Mouse (Mus musculus) ES-E14 (cell line): ENCODE measurements around the gene Msto1. TPM values are rescaled to one million over a fixed set of nuclear protein-coding genes. Genes with fewer than 3 reads are reported as not detected.

Experiments
- DNase-seq: peaks from one replicate; pipeline ENCODE4 v3.0.0-alpha.2; 2013; ENCODE audit warnings: low read depth, low spot score
- H3K27ac ChIP-seq: 2 replicates; pipeline ENCODE4 v1.5.1; 2012; ENCODE audit warnings: low read depth, mild to moderate bottlenecking, low read length, moderate library complexity, mixed read lengths; ENCODE audit not compliant: poor library complexity, insufficient read depth, severe bottlenecking
- H3K36me3 ChIP-seq: 2 replicates; pipeline ENCODE4 v1.6.1; 2012; ENCODE audit warnings: mild to moderate bottlenecking, low read length, moderate library complexity, mixed read lengths; ENCODE audit not compliant: control insufficient read depth, poor library complexity, insufficient read depth, severe bottlenecking
- H3K4me1 ChIP-seq, 2 experiments: fragments of 150-350 bp in 1 of 2; sonication (generic) in 1 of 2; 2 replicates each; pipeline ENCODE4 v1.6.1; 2012; ENCODE audit warnings: low read length in 2 of 2, mild to moderate bottlenecking in 1 of 2, mixed read lengths in 1 of 2; ENCODE audit not compliant: control insufficient read depth in 2 of 2, insufficient read depth in 2 of 2, poor library complexity in 1 of 2
- H3K4me3 ChIP-seq, 2 experiments: fragments of 150-350 bp in 1 of 2; sonication (generic) in 1 of 2; 2 replicates each; pipeline ENCODE4 v1.5.1; 2012; ENCODE audit warnings: low read length in 2 of 2, low read depth in 1 of 2, mild to moderate bottlenecking in 1 of 2, mixed read lengths in 1 of 2; ENCODE audit not compliant: insufficient read depth in 1 of 2, poor library complexity in 1 of 2, severe bottlenecking in 1 of 2
- H3K9ac ChIP-seq: 2 replicates; pipeline ENCODE4 v1.6.1; 2012; ENCODE audit warnings: low read depth, mild to moderate bottlenecking, low read length, mixed read lengths; ENCODE audit not compliant: poor library complexity, insufficient read depth, severe bottlenecking
- H3K9me3 ChIP-seq: fragments of 150-350 bp; sonication (generic); 2 replicates; pipeline ENCODE4 v1.6.1; 2012; ENCODE audit warnings: low read depth, mild to moderate bottlenecking, low read length; ENCODE audit not compliant: control insufficient read depth, insufficient read depth
- CHD2 ChIP-seq: IDR thresholded peaks from 2 replicates; pipeline ENCODE4 v1.6.1; 2014; ENCODE audit warnings: mild to moderate bottlenecking, low read depth, low read length, inconsistent platforms
- HCFC1 ChIP-seq: IDR thresholded peaks from 2 replicates; pipeline ENCODE4 v1.6.1; 2012; ENCODE audit warnings: low read length, inconsistent platforms, borderline replicate concordance; ENCODE audit not compliant: insufficient read depth
- MAFK ChIP-seq: IDR thresholded peaks from 2 replicates; pipeline ENCODE4 v1.6.1; 2014; ENCODE audit warnings: mild to moderate bottlenecking, low read depth, low read length, inconsistent platforms; ENCODE audit not compliant: insufficient read depth
- ZC3H11A ChIP-seq: IDR thresholded peaks from 2 replicates; pipeline ENCODE4 v1.6.1; 2012; ENCODE audit warnings: low read depth, mild to moderate bottlenecking, inconsistent platforms, low read length, borderline replicate concordance
- ZNF384 ChIP-seq: IDR thresholded peaks from 2 replicates; pipeline ENCODE4 v1.6.1; 2012; ENCODE audit warnings: low read depth, low read length, inconsistent platforms
- in situ Hi-C, 2 experiments: fragments of 600-800 bp; cut with MboI; formaldehyde crosslinking; loops; one replicate each; pipeline ENCODE4 v1.15.1; 2025; ENCODE audit warnings: low sequenced_read_pairs in 2 of 2, inconsistent platforms in 1 of 2; ENCODE audit not compliant: unreplicated experiment in 2 of 2
- total RNA-seq: library from RNA; depleted of rRNA; stranded (reverse); fragments of 300-350 nt; gene quantifications from 2 replicates; pipeline ENCODE4 v1.2.3, GENCODE M21; 2012; rRNA removed

Msto1 gene
- total RNA-seq, 1 experiment = 78.3 TPM

DNA sequence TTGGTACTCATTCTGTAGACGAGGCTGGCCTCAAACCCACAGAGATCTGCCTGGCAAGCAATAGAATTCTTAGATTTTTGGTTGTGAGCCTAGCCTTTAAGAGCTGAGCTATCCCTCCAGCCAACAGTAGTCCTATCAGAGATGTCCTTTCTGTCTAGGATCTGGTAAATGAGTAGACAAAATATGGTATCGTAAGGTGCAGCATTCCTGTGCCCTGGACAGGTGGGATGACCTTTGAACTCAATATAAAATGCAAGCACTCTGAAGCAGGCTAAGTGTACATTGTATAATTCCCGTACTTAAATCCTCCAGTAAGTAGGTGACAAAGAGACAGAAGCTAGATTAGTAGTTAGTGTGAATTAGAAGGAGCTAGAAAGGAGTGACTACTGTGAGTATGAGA lies 51.7 kb downstream of the Msto1 start:
- in situ Hi-C loops = no loop called here
- Histone ChIP-seq H3K27ac (no peak overlapping the region), H3K36me3 (peaks cover 20% of the 10 kb centered on the region), H3K9ac (no peak overlapping the region), H3K4me1 (no peaks in the 10 kb centered on the region), H3K4me3 (no peak overlapping the region), H3K9me3 (no peaks in the 10 kb centered on the region)
- TF ChIP-seq HCFC1 = no peak
- no peak for TF ChIP-seq ZC3H11A
- no peak for TF ChIP-seq ZNF384
- no peak for TF ChIP-seq CHD2
- no peak for TF ChIP-seq MAFK
- DNase-seq = no peak

DNA sequence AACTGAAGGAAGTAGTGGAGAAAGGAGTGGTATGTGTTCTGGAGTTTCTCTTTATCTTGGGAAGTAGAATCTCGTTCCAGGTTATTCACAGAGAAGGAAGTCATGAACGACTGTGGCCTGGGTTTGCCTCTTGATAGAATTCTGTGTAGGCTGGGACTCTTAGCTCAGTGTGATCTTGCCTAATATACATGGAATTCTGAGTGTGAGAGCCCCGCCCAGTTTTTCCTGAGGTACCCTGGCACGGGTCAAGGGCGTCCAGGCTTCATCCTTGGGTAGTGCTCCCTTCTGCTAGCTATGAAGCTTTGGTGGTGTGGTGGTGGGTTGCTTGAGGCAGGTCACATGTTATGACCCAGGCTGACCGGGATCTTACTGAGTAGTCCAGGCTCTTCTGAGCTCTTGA lies 58.0 kb downstream of the Msto1 start:
- Histone ChIP-seq H3K4me1 (peaks cover 0 to 1% of the 10 kb centered on the region in 2 experiments; a peak in 1 of 4 replicates), H3K27ac (no peak overlapping the region), H3K36me3 (peaks cover 24% of the 10 kb centered on the region), H3K9me3 (no peaks in the 10 kb centered on the region), H3K9ac (no peak overlapping the region), H3K4me3 (no peak overlapping the region)
- in situ Hi-C loops = no loop called here
- TF ChIP-seq HCFC1 (no peak), ZNF384 (no peak), CHD2 (no peak), ZC3H11A (no peak), MAFK (no peak)
- no peak for DNase-seq

Other genes with a start within 250 kb of the Msto1 start
- 85.5 and 112 TPM in 2 replicates for gene Khdc4, start 228.2 kb downstream of the Msto1 start, total RNA-seq
- 10.7 and 18.3 TPM in 2 replicates for gene Rit1, start 197.2 kb downstream of the Msto1 start, total RNA-seq
- 12.4 and 13.9 TPM in 2 replicates for gene Syt11, start 138.8 kb downstream of the Msto1 start, total RNA-seq
- 56.3 and 58.0 TPM in 2 replicates for gene Gon4l, start 78.8 kb downstream of the Msto1 start, total RNA-seq
- gene Ash1l, start 36.6 kb upstream of the Msto1 start, total RNA-seq = 11.2 and 11.7 TPM in 2 replicates
- 168 and 185 TPM in 2 replicates for gene Dap3, start 37.2 kb upstream of the Msto1 start, total RNA-seq
- 13.3 and 14.6 TPM in 2 replicates for gene Rusc1, start 179.3 kb upstream of the Msto1 start, total RNA-seq
- 0.26 TPM in 1 of 2 replicates, not detected in the other for gene Gm43738, start 187.1 kb upstream of the Msto1 start, total RNA-seq
- 181 and 184 TPM in 2 replicates for gene Fdps, start 188.0 kb upstream of the Msto1 start, total RNA-seq
- 0.85 and 0.90 TPM in 2 replicates for gene Pklr, start 222.1 kb upstream of the Msto1 start, total RNA-seq
- gene Hcn3, start 246.2 kb upstream of the Msto1 start, total RNA-seq = 4.0 and 6.0 TPM in 2 replicates